Mouse (Mus musculus) spleen, adult 2 months (tissue): ENCODE results near the gene Sco1.

Source experiments
- CTCF ChIP-seq: fragments of 200-500 bp; IDR thresholded peaks from 2 replicates; pipeline ENCODE4 v1.5.1; 2011; ENCODE audit warnings: mild to moderate bottlenecking, inconsistent platforms; ENCODE audit not compliant: insufficient read depth, insufficient read length, insufficient replicate concordance; ENCODE audit errors: extremely low read depth
- POLR2A ChIP-seq: fragments of 200-500 bp; IDR thresholded peaks from 2 replicates; pipeline ENCODE4 v1.6.1; 2011; ENCODE audit warnings: low read depth, low read length, inconsistent platforms

DNA sequence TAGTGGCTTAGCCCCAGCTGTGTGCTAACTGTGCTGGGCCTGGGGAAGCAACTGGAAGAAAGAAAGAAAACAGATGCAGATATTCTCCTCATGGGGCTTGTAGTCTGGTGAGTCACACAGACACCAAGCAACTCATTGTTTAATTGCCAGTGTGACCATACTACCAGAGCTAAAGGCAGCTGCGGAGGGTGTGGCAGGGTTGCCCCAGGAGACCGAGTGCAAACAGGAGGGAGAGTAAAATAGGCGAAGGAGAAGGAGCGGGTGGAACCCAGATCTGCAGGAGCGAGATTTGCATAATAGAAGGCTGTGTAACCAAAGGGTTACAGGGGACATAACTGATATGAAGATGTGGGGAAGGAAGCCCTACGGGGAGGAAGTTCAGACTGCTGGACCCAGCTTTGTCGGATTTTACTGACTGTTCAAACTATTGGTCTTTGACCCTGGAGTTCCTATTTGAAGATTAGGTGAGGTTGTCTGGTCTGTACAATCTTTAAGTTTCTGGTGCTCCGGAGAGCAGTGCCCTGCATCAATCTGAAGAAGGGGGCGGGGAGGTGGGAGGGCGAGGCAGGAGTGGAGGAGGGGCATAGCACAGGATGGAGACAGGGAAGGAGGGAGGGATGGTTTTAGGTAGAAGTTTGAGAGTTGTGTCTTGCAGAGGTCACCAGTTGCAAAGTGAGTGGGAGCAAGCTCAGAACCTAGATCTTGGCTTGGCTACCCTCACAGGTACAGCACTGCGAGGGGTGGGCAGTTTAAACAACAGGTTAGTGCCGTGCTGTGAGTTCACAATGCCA, 34.5 kb upstream of the Sco1 start:
- TF ChIP-seq CTCF (no peak), POLR2A (no peak)
